Mouse (Mus musculus) olfactory bulb, adult 2 months (tissue): Measurements from ENCODE around the gene Cabp2. TPM values are rescaled to one million over a fixed set of nuclear protein-coding genes. Genes with fewer than 3 reads are reported as not detected.

ENCODE experiments used
- H3K27ac ChIP-seq: fragments of 200-500 bp; 2 replicates; pipeline ENCODE4 v1.5.1; 2012; ENCODE audit warnings: low read depth, low read length; ENCODE audit not compliant: insufficient read depth
- H3K4me1 ChIP-seq: fragments of 200-500 bp; 2 replicates; pipeline ENCODE4 v1.6.1; 2012; ENCODE audit warnings: low read length; ENCODE audit not compliant: control insufficient read depth, insufficient read depth
- H3K4me3 ChIP-seq: fragments of 200-500 bp; 2 replicates; pipeline ENCODE4 v1.5.1; 2012; ENCODE audit warnings: mild to moderate bottlenecking, low read depth, low read length, moderate library complexity; ENCODE audit not compliant: insufficient read depth
- CTCF ChIP-seq: fragments of 200-500 bp; IDR thresholded peaks from 2 replicates; pipeline ENCODE4 v1.5.1; 2012; ENCODE audit warnings: low read depth, mild to moderate bottlenecking, low read length, moderate library complexity; ENCODE audit not compliant: insufficient read depth
- POLR2A ChIP-seq: fragments of 200-500 bp; IDR thresholded peaks from 2 replicates; pipeline ENCODE4 v1.6.1; 2012; ENCODE audit warnings: mild to moderate bottlenecking, low read depth, low read length, moderate library complexity; ENCODE audit not compliant: insufficient read depth
- WGBS: fragments of 180-500 bp; shearing (Covaris S2); methylation state at CpG from one replicate; pipeline ENCODE4 v1.1.7; 2018; 5-methylcytosine and 5-hydroxymethylcytosine counted together
- polyA plus RNA-seq: library from polyadenylated mRNA; stranded (reverse); fragments of >200 nt; gene quantifications from 2 replicates; pipeline ENCODE4 v1.2.4, GENCODE M21; 2012; ENCODE audit warnings: low replicate concordance; ENCODE audit not compliant: missing spikeins, insufficient read depth, insufficient read length

Cabp2 gene
- polyA plus RNA-seq, 1 experiment, result not detected

DNA sequence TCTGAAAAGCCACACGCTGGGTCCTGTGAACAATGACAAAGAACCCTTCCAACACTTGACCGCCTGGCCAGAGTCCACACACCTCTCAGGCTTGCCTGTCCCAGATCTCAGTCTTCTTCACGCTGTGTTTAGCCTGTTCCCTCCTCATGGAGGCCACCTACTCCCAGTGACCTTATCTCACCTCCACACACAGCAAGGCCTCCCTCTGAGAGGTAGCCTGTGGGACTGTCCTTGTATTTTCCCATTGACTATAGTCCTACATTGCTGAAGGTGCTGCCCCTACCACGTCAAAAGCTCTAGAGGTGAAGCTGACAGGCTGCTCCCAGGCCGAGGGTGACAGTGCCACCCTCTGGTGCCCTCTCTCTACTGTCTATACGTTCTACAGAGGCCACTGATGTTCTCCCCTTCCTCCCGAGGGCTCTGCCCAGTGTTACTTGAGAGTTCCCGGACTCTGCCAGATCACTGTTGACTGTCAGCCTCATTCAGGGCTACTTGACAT, 818 bp upstream of the Cabp2 start:
- WGBS, result 73% methylated on average over 8 of the region's 8 CpGs
- no peak for TF ChIP-seq POLR2A
- TF ChIP-seq CTCF, result no peak
- Histone ChIP-seq H3K4me3 (no peak overlapping the region), H3K4me1 (no peaks in the 10 kb centered on the region; the same call in 1 of the 2 replicates), H3K27ac (no peak overlapping the region)

GRCm38 (mm10) chr19:4082219-4082965, 1.0 kb downstream of the Cabp2 start:
- WGBS, result 90% methylated on average over 11 of the region's 11 CpGs
- Histone ChIP-seq H3K4me3 (no peak overlapping the region), H3K4me1 (no peaks in the 10 kb centered on the region; the same call in 1 of the 2 replicates), H3K27ac (no peak overlapping the region)
- no peak for TF ChIP-seq POLR2A
- no peak for TF ChIP-seq CTCF

- 76% methylated on average over 7 of the region's 7 CpGs for WGBS
- TF ChIP-seq POLR2A (no peak), CTCF (no peak)
- H3K27ac ChIP-seq, result no peak overlapping the region
- H3K4me1 ChIP-seq, result no peaks in the 10 kb centered on the region; the same call in 1 of the 2 replicates
- H3K4me3 ChIP-seq, result no peak overlapping the region
These were observed 1.9 kb downstream of the Cabp2 start for GRCm38 (mm10) chr19:4083316-4083715.

GRCm38 (mm10) chr19:4083826-4084225, 2.4 kb downstream of the Cabp2 start:
- TF ChIP-seq POLR2A, result no peak
- no peak for TF ChIP-seq CTCF
- H3K4me1 ChIP-seq, result no peaks in the 10 kb centered on the region; the same call in 1 of the 2 replicates

DNA sequence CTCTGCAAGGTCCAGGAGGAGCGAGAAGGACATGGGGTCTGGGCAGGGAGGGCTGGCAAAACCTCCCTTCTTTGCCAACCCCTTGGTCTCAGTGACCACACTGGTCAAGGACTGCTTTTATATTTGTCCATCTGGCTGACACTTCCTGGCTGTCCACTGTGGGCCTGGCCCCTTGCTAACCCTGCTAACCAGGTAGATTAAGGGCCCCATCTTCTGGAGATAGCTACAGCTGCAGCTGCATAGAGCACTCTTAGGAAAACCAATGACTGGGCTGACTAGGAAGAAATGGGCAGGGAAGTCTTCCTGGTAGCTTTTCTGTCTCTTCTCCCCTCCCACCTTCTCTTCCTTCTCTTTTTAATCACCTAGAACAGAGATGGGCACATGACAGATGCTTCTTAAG, 3.6 kb downstream of the Cabp2 start:
- TF ChIP-seq POLR2A (no peak), CTCF (no peak)
- Histone ChIP-seq H3K27ac (no peak overlapping the region), H3K4me3 (no peak overlapping the region), H3K4me1 (peaks cover 5% of the 10 kb centered on the region)
- WGBS, result 87% methylated on average over 1 of the region's 1 CpGs

More at GRCm38 (mm10) chr19:4083826-4084225, 2.4 kb downstream of the Cabp2 start:
- H3K27ac ChIP-seq, result no peak overlapping the region
- WGBS, result 46% methylated on average over 8 of the region's 8 CpGs
- no peak overlapping the region for H3K4me3 ChIP-seq

DNA sequence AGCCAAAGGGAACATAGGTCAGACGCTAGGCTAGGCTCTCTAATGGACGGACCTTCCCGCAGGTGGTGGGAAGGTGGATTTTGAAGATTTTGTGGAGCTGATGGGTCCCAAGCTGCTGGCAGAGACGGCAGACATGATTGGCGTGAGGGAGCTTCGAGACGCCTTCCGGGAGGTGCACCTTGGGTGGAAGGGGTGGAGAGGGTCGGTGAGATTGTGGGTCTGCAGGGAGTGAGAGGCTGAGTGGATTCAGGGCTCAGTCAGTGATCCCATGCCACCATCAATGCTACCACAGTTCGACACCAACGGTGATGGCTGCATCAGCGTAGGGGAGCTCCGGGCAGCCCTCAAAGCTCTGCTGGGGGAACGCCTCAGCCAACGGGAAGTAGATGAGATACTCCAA, 4.8 kb downstream of the Cabp2 start:
- H3K27ac ChIP-seq, result no peak overlapping the region
- WGBS, result 95% methylated on average over 15 of the region's 15 CpGs
- H3K4me1 ChIP-seq, result peaks cover 5% of the 10 kb centered on the region

DNA sequence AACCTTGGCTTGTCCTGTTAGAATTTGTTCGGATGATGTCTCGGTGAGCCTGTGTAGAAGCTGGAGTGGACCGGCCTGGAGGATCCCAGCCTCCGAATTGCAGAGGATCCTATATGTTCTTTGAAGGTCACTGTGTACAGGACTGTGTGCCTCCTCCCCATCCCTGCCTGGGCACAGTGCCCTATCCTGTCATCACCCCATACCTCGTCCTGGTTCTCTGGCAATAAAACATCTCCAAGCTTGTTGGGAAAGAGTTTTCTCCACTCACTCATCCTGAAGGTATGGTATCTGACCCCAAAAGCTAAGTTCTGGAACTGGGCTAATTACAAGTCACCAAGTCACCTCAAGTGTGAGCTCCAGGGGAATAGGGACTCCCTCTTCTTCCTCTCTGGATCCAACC, 5.7 kb downstream of the Cabp2 start:
- WGBS, result 87% methylated on average over 5 of the region's 5 CpGs
- Histone ChIP-seq H3K4me1 (peaks cover 5% of the 10 kb centered on the region), H3K27ac (no peak overlapping the region), H3K4me3 (no peak overlapping the region)
- no peak for TF ChIP-seq CTCF

More for the DNA sequence above, 4.8 kb downstream of the Cabp2 start:
- no peak overlapping the region for H3K4me3 ChIP-seq
- TF ChIP-seq POLR2A, result no peak
- no peak for TF ChIP-seq CTCF

DNA sequence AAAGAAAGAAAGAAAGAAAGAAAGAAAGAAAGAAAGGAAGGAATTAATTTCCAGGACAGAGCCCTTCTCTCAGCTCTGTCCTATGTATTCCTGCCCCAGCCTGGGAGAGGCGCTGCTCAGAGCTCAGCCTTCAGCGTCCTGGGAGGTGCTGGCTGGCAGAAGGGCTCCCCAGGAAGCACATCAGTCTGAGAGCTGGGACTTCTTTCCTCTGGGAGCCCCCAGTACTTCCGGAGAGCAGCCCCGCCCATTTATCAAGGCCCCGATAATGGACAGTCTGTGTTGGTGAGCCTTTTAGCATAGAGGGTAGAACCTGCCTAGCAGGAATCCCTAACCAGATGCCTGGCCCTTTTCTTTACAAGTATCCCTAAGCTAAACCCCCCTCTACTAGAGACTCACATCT, 6.8 kb downstream of the Cabp2 start:
- Histone ChIP-seq H3K27ac (no peak overlapping the region), H3K4me1 (peaks cover 5% of the 10 kb centered on the region), H3K4me3 (no peak overlapping the region)
- no peak for TF ChIP-seq CTCF
- TF ChIP-seq POLR2A, result no peak
- 61% methylated on average over 5 of the region's 5 CpGs for WGBS

GRCm38 (mm10) chr19:4089128-4089527, 7.8 kb downstream of the Cabp2 start:
- no peak overlapping the region for H3K27ac ChIP-seq
- H3K4me1 ChIP-seq, result peaks cover 5% of the 10 kb centered on the region
- 19% methylated on average over 6 of the region's 6 CpGs for WGBS
- no peak overlapping the region for H3K4me3 ChIP-seq
- TF ChIP-seq POLR2A (no peak), CTCF (no peak)
